Mouse (Mus musculus): ENCODE measurements around the gene Txn2. TPM values are rescaled to one million over a fixed set of nuclear protein-coding genes. Genes with fewer than 3 reads are reported as not detected.

Gene Txn2
- polyA plus RNA-seq, 1 experiment from 2014 or later, result 239 TPM

DNA sequence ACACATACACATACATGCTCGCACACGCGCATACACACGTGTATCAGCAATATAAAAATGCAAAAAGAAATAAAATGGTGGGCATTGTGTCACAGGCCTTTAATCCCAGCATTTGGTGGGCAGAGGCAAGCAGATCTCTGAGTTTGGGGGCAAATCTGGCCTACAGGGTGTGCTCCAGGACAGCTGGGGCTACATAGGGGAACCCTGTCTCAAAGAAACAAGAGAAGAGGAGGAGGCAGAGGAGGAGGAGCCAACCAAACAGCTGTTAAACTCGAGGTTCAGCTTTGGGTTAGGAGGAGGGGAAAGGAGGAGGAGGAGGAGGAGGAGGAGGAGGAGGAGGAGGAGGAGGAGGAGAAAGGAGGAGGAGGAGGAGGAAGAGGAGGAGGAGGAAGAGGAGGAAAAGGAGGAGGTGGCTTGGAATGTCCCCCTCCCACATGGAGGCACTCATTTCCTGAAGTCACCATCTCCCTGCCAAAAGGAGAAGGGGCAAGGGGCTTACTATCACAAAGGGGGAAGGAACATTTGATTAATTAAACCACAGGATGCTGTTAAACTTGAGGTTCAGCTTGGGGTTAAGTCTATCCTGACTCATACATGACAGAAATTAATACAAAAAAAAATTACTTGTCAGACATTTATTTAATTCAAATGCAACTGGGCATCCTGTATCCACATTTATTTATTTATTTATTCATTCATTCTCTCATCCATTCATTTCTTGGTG, 42.3 kb downstream of the Txn2 start:
- no peak for DNase-seq (ENCODE audit: low spot score)
- 82% methylated on average over 5 of the region's 5 CpGs for WGBS
- H3K27me3 ChIP-seq (ENCODE audit: control insufficient read depth, insufficient read depth, low read length), result no peaks in the 10 kb centered on the region
- H3K4me3 ChIP-seq (ENCODE audit: low read depth, low read length), result no peak overlapping the region
- H3K36me3 ChIP-seq (replicated peaks; ENCODE audit: control insufficient read depth, insufficient read depth, low read depth, low read length), result no peaks in the 10 kb centered on the region
- no peak for ATAC-seq (replicated peaks; ENCODE audit: insufficient number of reproducible peaks, low FRiP score, low TSS enrichment, low read depth)
- peaks cover 9% of the 10 kb centered on the region; the same call in 1 of the 2 replicates for H3K4me1 ChIP-seq (ENCODE audit: control insufficient read depth, insufficient read depth, low read length)
- no peak overlapping the region for H3K4me2 ChIP-seq (ENCODE audit: low read depth, low read length)
- no peaks in the 10 kb centered on the region for H3K9me3 ChIP-seq (replicated peaks; ENCODE audit: control insufficient read depth, low read length)
- no peak overlapping the region for H3K27ac ChIP-seq (replicated peaks; ENCODE audit: low read depth, low read length)
- H3K9ac ChIP-seq (replicated peaks; ENCODE audit: low read length), result no peak overlapping the region

DNA sequence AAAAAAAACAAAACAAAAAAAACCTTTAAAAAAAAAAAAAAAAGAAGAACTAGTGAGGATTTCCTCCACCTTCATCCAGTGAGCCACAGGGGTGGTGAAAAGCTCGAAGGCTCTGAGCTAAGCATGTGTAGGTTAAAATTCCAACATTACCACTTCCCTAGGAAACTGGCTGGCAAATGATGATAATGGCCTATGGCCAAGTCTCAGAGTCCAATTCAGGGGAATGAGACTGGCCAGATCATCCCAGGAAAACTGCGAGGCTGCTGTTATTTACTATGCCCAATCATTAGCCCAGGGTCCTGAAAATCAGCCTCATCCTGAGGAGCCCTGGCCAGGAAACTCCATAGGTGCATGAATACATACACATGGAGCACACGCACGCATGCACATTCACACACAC, 42.9 kb downstream of the Txn2 start:
- no peak overlapping the region for H3K9ac ChIP-seq (replicated peaks; ENCODE audit: low read length)
- no peak overlapping the region for H3K4me2 ChIP-seq (ENCODE audit: low read depth, low read length)
- no peaks in the 10 kb centered on the region for H3K9me3 ChIP-seq (replicated peaks; ENCODE audit: control insufficient read depth, low read length)
- peaks cover 9% of the 10 kb centered on the region; the same call in 1 of the 2 replicates for H3K4me1 ChIP-seq (ENCODE audit: control insufficient read depth, insufficient read depth, low read length)
- H3K4me3 ChIP-seq (ENCODE audit: low read depth, low read length), result no peak overlapping the region
- no peak overlapping the region for H3K27ac ChIP-seq (replicated peaks; ENCODE audit: low read depth, low read length)
- DNase-seq (ENCODE audit: low spot score) (no peak), ATAC-seq (replicated peaks; ENCODE audit: insufficient number of reproducible peaks, low FRiP score, low TSS enrichment, low read depth) (no peak)
- H3K27me3 ChIP-seq (ENCODE audit: control insufficient read depth, insufficient read depth, low read length), result no peaks in the 10 kb centered on the region
- 86% methylated on average over 4 of the region's 4 CpGs for WGBS
- no peaks in the 10 kb centered on the region for H3K36me3 ChIP-seq (replicated peaks; ENCODE audit: control insufficient read depth, insufficient read depth, low read depth, low read length)

DNA sequence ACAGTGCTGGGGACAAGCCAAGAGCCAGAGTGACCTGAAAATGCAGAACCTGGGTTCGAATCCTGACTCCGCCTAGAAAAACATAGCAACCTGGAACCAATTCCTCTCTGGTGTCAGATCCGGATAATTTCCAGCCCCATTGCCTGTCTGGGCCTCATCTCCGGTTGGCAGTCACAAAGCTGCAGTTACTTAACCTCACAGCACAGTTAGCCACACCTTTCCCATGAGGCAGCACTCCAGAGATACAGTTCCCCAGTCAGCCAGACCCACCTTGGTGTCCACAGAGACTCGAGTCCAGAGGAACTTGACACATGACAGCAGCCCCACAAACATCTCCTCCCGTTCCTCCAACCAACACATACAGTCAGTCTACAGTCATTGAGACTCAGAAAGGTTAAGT, 43.6 kb downstream of the Txn2 start:
- Histone ChIP-seq H3K9ac (replicated peaks; ENCODE audit: low read length) (no peak overlapping the region), H3K36me3 (replicated peaks; ENCODE audit: control insufficient read depth, insufficient read depth, low read depth, low read length) (no peaks in the 10 kb centered on the region), H3K9me3 (replicated peaks; ENCODE audit: control insufficient read depth, low read length) (no peaks in the 10 kb centered on the region), H3K4me2 (ENCODE audit: low read depth, low read length) (no peak overlapping the region), H3K4me3 (ENCODE audit: low read depth, low read length) (no peak overlapping the region), H3K4me1 (ENCODE audit: control insufficient read depth, insufficient read depth, low read length) (peaks cover 9% of the 10 kb centered on the region; the same call in 1 of the 2 replicates), H3K27ac (replicated peaks; ENCODE audit: low read depth, low read length) (no peak overlapping the region), H3K27me3 (ENCODE audit: control insufficient read depth, insufficient read depth, low read length) (no peaks in the 10 kb centered on the region)
- DNase-seq (ENCODE audit: low spot score), result no peak
- 81% methylated on average over 6 of the region's 6 CpGs for WGBS
- ATAC-seq (replicated peaks; ENCODE audit: insufficient number of reproducible peaks, low FRiP score, low TSS enrichment, low read depth), result no peak

DNA sequence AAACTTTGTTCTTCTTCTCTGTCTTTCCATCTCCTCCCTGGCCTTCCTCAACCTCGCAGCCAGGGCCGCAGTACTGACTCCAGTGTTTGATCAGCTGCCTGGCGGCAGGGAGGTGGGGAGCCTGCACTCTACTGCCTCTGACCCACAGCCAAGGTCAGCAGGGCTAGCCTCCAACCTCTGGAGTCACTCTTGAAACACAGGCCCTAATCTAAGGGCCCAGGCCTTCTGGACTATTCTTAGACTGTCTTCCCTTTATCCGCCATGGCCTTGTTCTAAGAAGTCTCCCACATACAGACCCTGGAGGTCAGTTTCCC, 45.2 kb downstream of the Txn2 start:
- no peak for ATAC-seq (replicated peaks; ENCODE audit: insufficient number of reproducible peaks, low FRiP score, low TSS enrichment, low read depth)
- H3K4me3 ChIP-seq (ENCODE audit: low read depth, low read length), result no peak overlapping the region
- H3K36me3 ChIP-seq (replicated peaks; ENCODE audit: control insufficient read depth, insufficient read depth, low read depth, low read length), result no peaks in the 10 kb centered on the region
- 49% methylated on average over 4 of the region's 4 CpGs for WGBS
- peaks cover 9% of the 10 kb centered on the region; the same call in 1 of the 2 replicates for H3K4me1 ChIP-seq (ENCODE audit: control insufficient read depth, insufficient read depth, low read length)
- H3K27me3 ChIP-seq (ENCODE audit: control insufficient read depth, insufficient read depth, low read length), result no peaks in the 10 kb centered on the region
- H3K9ac ChIP-seq (replicated peaks; ENCODE audit: low read length), result peak overlapping the region; percentile 22; the same call in 1 of the 2 replicates
- H3K4me2 ChIP-seq (ENCODE audit: low read depth, low read length), result no peak overlapping the region; the same call in 1 of the 2 replicates
- H3K27ac ChIP-seq (replicated peaks; ENCODE audit: low read depth, low read length), result peak overlapping the region; percentile 79
- no peaks in the 10 kb centered on the region for H3K9me3 ChIP-seq (replicated peaks; ENCODE audit: control insufficient read depth, low read length)
- no peak for DNase-seq (ENCODE audit: low spot score)

DNA sequence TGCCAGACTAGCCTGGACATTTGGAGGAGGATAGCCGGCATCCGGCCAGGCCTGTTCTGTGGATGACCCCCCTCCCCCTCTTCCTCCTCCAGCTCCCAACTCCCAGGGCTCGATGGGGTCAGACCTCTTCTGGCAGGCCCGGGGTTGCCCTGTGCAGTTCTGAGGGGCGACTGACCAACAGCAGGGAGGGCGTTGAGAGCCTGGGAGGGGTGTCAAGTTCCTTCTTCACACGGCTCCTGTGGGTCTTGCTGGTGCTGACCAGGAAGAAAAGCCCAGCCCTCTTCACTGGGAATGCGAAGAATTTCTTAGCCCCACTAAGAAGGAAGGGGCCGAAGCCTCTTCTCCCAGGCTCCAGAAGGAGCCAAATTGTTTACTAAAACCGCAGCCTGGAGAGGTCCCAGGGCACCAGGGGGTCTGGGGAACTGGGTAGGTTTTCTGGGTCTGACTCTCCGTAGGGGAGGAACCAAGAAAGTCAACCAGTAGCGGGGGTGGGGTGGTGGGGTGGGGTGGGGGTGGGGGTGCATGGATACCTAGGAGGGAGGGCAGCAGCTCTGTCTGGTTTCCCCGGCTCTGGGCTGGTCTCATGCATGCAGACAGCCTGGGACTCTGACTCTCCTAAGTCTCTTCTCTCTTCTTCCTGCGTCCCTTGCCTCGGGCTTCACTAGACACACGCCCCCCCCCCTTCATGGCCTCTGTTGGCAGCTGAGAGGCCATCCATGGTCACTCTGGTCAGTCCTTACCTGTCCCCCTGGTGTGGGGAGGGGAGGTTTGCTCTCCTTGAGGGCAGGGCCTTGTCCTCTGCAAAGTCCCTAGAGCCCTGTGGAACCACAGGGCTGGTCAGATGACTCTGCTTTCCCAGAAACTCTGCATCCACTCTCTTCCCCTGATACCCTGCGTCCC, 45.8 kb downstream of the Txn2 start:
- H3K9me3 ChIP-seq (replicated peaks; ENCODE audit: control insufficient read depth, low read length), result no peaks in the 10 kb centered on the region
- peak; percentile 71 for DNase-seq (ENCODE audit: low spot score)
- peak overlapping the region; percentile 37 for H3K9ac ChIP-seq (replicated peaks; ENCODE audit: low read length)
- peak overlapping the region; percentile 29; the same call in 1 of the 2 replicates for H3K4me2 ChIP-seq (ENCODE audit: low read depth, low read length)
- peaks cover 9% of the 10 kb centered on the region; the same call in 1 of the 2 replicates for H3K4me1 ChIP-seq (ENCODE audit: control insufficient read depth, insufficient read depth, low read length)
- WGBS, result 9% methylated on average over 16 of the region's 17 CpGs
- no peaks in the 10 kb centered on the region for H3K36me3 ChIP-seq (replicated peaks; ENCODE audit: control insufficient read depth, insufficient read depth, low read depth, low read length)
- no peak overlapping the region for H3K4me3 ChIP-seq (ENCODE audit: low read depth, low read length)
- peak; percentile 72 for ATAC-seq (replicated peaks; ENCODE audit: insufficient number of reproducible peaks, low FRiP score, low TSS enrichment, low read depth)
- peak overlapping the region; percentile 79 for H3K27ac ChIP-seq (replicated peaks; ENCODE audit: low read depth, low read length)
- no peaks in the 10 kb centered on the region for H3K27me3 ChIP-seq (ENCODE audit: control insufficient read depth, insufficient read depth, low read length)

DNA sequence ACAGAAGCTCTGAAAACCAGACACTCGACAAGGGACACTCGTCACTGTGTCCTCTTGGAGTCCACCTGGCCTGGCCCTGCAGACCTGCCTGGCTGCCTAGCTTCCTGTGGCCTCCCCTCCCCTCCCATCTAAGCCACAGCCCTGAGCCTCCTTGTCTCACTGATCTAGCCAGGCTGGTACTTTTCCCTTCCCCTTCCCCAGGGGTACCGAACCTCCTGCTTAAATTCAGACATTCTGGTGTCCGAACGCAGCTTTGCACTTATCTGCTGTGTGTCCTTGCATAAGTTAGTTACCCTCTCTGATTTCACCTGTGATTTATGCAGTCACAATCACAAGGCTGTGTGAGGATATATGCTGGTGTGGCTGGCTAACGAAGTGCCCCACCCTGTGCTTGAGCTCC, 46.5 kb downstream of the Txn2 start:
- WGBS, result 53% methylated on average over 6 of the region's 6 CpGs
- Histone ChIP-seq H3K27me3 (ENCODE audit: control insufficient read depth, insufficient read depth, low read length) (no peaks in the 10 kb centered on the region), H3K4me3 (ENCODE audit: low read depth, low read length) (no peak overlapping the region), H3K4me1 (ENCODE audit: control insufficient read depth, insufficient read depth, low read length) (peaks cover 9% of the 10 kb centered on the region; the same call in 1 of the 2 replicates), H3K36me3 (replicated peaks; ENCODE audit: control insufficient read depth, insufficient read depth, low read depth, low read length) (no peaks in the 10 kb centered on the region), H3K9ac (replicated peaks; ENCODE audit: low read length) (no peak overlapping the region), H3K4me2 (ENCODE audit: low read depth, low read length) (no peak overlapping the region), H3K27ac (replicated peaks; ENCODE audit: low read depth, low read length) (0 out of 2 replicates have a peak overlapping the region, but pooled peaks have one; percentile 3), H3K9me3 (replicated peaks; ENCODE audit: control insufficient read depth, low read length) (no peaks in the 10 kb centered on the region)
- DNase-seq (ENCODE audit: low spot score), result no peak
- ATAC-seq (replicated peaks; ENCODE audit: insufficient number of reproducible peaks, low FRiP score, low TSS enrichment, low read depth), result no peak

DNA sequence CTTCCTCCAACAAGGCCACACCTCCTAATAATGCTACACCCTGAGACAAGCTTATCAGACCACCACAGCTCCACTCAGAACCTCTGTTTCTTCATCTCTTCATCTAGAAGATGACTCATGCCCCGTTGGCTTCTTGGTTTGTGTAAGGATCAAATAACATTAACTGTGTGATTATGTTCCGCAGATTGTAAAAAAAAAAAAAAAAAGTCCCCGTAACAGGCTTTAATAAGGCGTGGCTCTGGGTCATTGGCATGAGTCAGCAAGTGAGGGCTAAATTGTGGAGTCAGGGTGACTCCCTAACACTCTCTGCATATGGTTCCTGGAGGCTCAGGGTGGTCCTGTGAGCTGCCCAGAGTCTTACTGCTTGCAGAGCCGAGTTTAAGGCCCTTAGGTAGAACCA, 47.1 kb downstream of the Txn2 start:
- Histone ChIP-seq H3K4me3 (ENCODE audit: low read depth, low read length) (no peak overlapping the region), H3K36me3 (replicated peaks; ENCODE audit: control insufficient read depth, insufficient read depth, low read depth, low read length) (no peaks in the 10 kb centered on the region), H3K27me3 (ENCODE audit: control insufficient read depth, insufficient read depth, low read length) (no peaks in the 10 kb centered on the region), H3K27ac (replicated peaks; ENCODE audit: low read depth, low read length) (no peak overlapping the region), H3K4me2 (ENCODE audit: low read depth, low read length) (no peak overlapping the region), H3K9ac (replicated peaks; ENCODE audit: low read length) (no peak overlapping the region), H3K4me1 (ENCODE audit: control insufficient read depth, insufficient read depth, low read length) (peaks cover 9% of the 10 kb centered on the region; the same call in 1 of the 2 replicates), H3K9me3 (replicated peaks; ENCODE audit: control insufficient read depth, low read length) (no peaks in the 10 kb centered on the region)
- no peak for DNase-seq (ENCODE audit: low spot score)
- 50% methylated on average over 5 of the region's 5 CpGs for WGBS
- no peak for ATAC-seq (replicated peaks; ENCODE audit: insufficient number of reproducible peaks, low FRiP score, low TSS enrichment, low read depth)

DNA sequence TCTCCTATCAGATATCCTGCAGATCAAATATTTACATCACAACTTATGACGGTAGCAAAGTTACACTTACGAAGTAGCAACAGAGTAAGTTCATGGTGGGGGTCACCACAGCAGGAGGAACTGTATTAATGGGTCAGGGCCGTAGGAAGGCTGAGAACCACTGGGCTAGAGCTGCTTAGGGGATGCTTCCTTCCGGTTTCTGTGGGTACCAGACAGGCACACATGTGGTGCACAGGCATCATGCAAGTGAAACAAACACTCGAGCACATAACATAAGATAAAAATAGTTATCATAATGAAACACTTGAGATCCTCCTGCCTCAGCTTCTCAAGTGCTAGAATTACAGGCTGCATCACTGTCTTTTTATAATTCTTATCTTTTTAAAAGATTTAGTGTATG, 48.1 kb downstream of the Txn2 start:
- no peak for ATAC-seq (replicated peaks; ENCODE audit: insufficient number of reproducible peaks, low FRiP score, low TSS enrichment, low read depth)
- Histone ChIP-seq H3K9me3 (replicated peaks; ENCODE audit: control insufficient read depth, low read length) (no peaks in the 10 kb centered on the region), H3K4me1 (ENCODE audit: control insufficient read depth, insufficient read depth, low read length) (peaks cover 9% of the 10 kb centered on the region; the same call in 1 of the 2 replicates), H3K4me3 (ENCODE audit: low read depth, low read length) (no peak overlapping the region), H3K4me2 (ENCODE audit: low read depth, low read length) (no peak overlapping the region), H3K9ac (replicated peaks; ENCODE audit: low read length) (no peak overlapping the region), H3K36me3 (replicated peaks; ENCODE audit: control insufficient read depth, insufficient read depth, low read depth, low read length) (no peaks in the 10 kb centered on the region), H3K27ac (replicated peaks; ENCODE audit: low read depth, low read length) (no peak overlapping the region), H3K27me3 (ENCODE audit: control insufficient read depth, insufficient read depth, low read length) (no peaks in the 10 kb centered on the region)
- DNase-seq (ENCODE audit: low spot score), result no peak
- 80% methylated on average over 5 of the region's 5 CpGs for WGBS
